Mouse (Mus musculus): ENCODE data around the gene Lhx2. TPM values are rescaled to one million over a fixed set of nuclear protein-coding genes. Genes with fewer than 3 reads are reported as not detected.

Gene Lhx2
- polyA plus RNA-seq, 1 experiment from 2014 or later, result 0.70 TPM

DNA sequence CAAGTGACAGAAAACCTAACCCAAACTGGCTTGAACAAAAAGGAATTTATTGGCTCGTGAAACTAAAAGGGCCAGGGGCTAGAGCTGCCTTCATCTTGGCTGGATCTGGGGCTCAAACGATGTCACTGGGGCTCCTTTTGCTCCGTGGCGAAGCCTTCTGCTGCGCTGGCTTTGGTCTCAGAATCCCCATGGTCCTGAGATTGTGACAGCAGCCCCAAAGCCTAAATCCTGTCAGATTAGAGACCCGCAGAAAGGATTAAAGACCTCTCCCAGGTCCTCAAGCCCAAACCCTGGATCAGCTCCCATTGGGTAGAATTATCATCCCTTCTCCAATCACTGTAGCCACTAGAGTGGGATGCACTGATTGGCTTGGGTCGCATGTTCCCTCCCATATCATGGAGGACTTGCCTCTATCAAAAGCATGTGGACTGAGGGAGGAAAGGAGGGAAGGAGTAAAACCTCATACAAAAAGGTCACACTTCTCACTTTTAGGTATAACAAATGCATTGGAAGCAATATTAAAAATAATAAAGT, 5.4 kb upstream of the Lhx2 start:
- Histone ChIP-seq H3K4me3 (no peak overlapping the region), H3K9ac (no peak overlapping the region), H3K4me1 (replicated peaks) (peaks cover 8% of the 10 kb centered on the region), H3K4me2 (no peak overlapping the region), H3K36me3 (no peaks in the 10 kb centered on the region), H3K27me3 (replicated peaks) (peaks cover 57% of the 10 kb centered on the region), H3K27ac (ENCODE audit: poor library complexity, severe bottlenecking) (no peak overlapping the region), H3K9me3 (replicated peaks) (no peaks in the 10 kb centered on the region)
- ATAC-seq (ENCODE audit: insufficient number of reproducible peaks, low FRiP score), result no peak
- WGBS, result 31% methylated on average over 7 of the region's 7 CpGs

DNA sequence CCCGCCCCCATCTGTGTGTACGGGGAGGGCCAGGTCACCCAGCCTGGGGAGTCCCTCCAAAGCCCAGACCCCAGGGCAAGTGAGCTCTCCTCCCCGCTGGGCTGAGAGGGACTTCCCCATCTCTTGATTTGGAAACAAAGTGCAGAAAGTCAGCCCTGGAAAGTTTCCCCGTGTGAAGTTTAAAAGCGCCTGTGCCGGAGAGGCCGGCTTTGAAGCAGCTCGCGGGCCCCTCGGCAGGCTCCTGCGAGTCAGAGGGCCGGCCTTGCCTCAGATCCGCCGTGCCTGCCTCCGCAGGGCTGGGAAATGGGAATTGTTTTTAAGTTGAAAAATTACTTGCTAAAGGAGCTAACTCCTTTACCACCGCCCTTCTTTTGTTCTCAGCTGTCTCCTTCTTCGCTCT, 2.5 kb upstream of the Lhx2 start:
- Histone ChIP-seq H3K9me3 (replicated peaks) (no peaks in the 10 kb centered on the region), H3K36me3 (no peaks in the 10 kb centered on the region), H3K27ac (ENCODE audit: poor library complexity, severe bottlenecking) (no peak overlapping the region), H3K9ac (no peak overlapping the region), H3K4me3 (peak overlapping the region; percentile 27), H3K27me3 (replicated peaks) (peaks cover 84% of the 10 kb centered on the region), H3K4me1 (replicated peaks) (peaks cover 20% of the 10 kb centered on the region), H3K4me2 (peak overlapping the region; percentile 57)
- WGBS, result 3% methylated on average over 17 of the region's 17 CpGs
- no peak; the same call in 1 of the 2 replicates for ATAC-seq (ENCODE audit: insufficient number of reproducible peaks, low FRiP score)

DNA sequence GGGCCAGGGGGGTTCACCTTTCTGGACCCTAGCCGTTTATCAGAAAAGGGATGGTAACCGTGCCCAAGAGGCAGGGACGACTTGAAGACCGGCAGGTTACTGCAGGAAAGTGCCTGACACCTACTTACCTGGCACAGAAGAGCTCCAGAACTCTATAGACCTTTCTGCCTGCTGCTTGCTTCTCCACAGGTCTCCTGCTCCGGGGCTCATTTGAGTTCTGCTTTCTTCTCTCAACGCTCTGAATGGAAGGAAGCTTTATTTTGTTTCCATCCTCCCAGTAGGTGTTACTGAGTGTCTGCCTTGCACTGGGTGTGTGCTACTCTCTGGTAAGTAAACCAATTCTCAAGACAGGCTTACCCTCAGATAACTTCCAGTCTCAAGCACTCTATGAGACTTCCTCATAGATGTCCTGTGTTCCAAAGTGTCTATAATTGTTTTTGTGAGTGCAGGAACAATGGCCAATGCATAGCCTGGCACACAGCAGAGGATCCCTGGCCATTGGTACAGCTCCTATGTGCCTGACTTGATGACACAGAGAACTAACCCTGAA, 1.9 kb upstream of the Lhx2 start:
- H3K27me3 ChIP-seq (replicated peaks), result peaks cover 89% of the 10 kb centered on the region
- peak overlapping the region; percentile 27; the same call in 1 of the 2 replicates for H3K4me3 ChIP-seq
- H3K4me2 ChIP-seq, result peak overlapping the region; percentile 57

DNA sequence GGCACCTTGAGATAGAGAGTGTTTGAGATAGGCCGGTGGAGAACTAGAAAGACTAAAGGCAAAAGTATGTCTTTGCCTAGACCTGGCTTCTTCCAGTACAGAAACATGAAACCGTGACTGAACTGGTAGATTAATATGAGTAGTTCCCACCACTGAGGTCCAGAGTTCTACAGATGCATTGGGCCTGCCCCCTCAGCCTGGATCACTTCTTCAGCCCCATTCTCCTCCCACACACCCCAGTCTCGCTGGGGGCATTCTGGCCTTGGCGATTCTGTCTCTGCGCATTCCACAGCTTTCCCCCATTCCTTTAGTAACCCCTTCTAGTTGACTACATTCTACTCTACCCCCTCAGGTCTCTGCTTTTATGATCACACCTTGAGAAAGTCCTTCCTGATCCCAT, 1.4 kb upstream of the Lhx2 start:
- Histone ChIP-seq H3K36me3 (no peaks in the 10 kb centered on the region), H3K4me1 (replicated peaks) (peaks cover 20% of the 10 kb centered on the region), H3K9me3 (replicated peaks) (no peaks in the 10 kb centered on the region), H3K4me3 (no peak overlapping the region), H3K27ac (ENCODE audit: poor library complexity, severe bottlenecking) (no peak overlapping the region), H3K9ac (no peak overlapping the region), H3K27me3 (replicated peaks) (peaks cover 92% of the 10 kb centered on the region), H3K4me2 (no peak overlapping the region)
- WGBS, result 22% methylated on average over 5 of the region's 5 CpGs
- ATAC-seq (ENCODE audit: insufficient number of reproducible peaks, low FRiP score), result no peak

More for the DNA sequence above, 1.9 kb upstream of the Lhx2 start:
- no peaks in the 10 kb centered on the region for H3K9me3 ChIP-seq (replicated peaks)
- H3K9ac ChIP-seq, result no peak overlapping the region
- WGBS, result 8% methylated on average over 6 of the region's 6 CpGs
- H3K36me3 ChIP-seq, result no peaks in the 10 kb centered on the region
- no peak overlapping the region for H3K27ac ChIP-seq (ENCODE audit: poor library complexity, severe bottlenecking)
- peaks cover 20% of the 10 kb centered on the region for H3K4me1 ChIP-seq (replicated peaks)
- ATAC-seq (ENCODE audit: insufficient number of reproducible peaks, low FRiP score), result no peak

- no peak overlapping the region for H3K9ac ChIP-seq
- no peak overlapping the region for H3K27ac ChIP-seq (ENCODE audit: poor library complexity, severe bottlenecking)
- H3K4me1 ChIP-seq (replicated peaks), result peaks cover 20% of the 10 kb centered on the region
- H3K36me3 ChIP-seq, result no peaks in the 10 kb centered on the region
- H3K4me2 ChIP-seq, result peak overlapping the region; percentile 96
- H3K27me3 ChIP-seq (replicated peaks), result peaks cover 91% of the 10 kb centered on the region
- no peak for ATAC-seq (ENCODE audit: insufficient number of reproducible peaks, low FRiP score)
- 6% methylated on average over 5 of the region's 5 CpGs for WGBS
- H3K4me3 ChIP-seq, result peak overlapping the region; percentile 62
- no peaks in the 10 kb centered on the region for H3K9me3 ChIP-seq (replicated peaks)
Observed at GRCm38 (mm10) chr2:38338348-38338932, 641 bp upstream of the Lhx2 start.

DNA sequence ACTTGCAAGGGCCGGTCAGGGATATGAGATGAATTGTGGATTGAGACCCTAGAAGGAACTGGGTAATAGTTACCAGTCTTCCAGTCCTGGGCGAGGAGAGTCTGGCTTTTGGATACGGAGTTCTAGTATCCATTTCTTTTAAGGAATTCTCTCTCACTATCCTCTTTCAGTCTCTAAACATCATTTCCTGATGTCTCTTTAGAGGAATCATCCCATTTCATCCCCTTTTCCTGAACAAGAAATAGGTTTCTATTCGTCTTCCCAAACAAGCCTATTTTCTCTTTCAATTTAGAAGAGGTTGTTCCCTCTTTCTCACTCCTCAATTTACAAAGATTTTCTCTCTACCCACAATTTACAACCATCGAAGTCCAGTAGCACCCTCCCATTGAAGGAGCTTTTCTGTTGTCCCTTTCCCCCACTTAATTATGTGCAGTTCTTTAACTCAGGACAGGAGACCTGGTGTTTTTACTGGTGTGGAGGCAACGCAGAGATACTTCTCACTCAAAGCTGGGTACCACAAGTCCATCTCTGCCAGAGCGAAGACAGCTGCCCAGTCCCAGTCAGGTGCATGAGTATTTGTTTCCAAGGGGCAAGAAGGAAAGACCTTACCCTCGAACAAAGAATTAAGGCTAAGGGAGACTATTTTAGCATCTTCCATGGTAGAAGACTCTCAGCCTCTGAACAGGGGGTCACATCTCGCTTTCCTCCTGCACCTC, 987 bp downstream of the Lhx2 start:
- Histone ChIP-seq H3K27ac (ENCODE audit: poor library complexity, severe bottlenecking) (no peak overlapping the region), H3K9me3 (replicated peaks) (no peaks in the 10 kb centered on the region)
- no peak for ATAC-seq (ENCODE audit: insufficient number of reproducible peaks, low FRiP score)

DNA sequence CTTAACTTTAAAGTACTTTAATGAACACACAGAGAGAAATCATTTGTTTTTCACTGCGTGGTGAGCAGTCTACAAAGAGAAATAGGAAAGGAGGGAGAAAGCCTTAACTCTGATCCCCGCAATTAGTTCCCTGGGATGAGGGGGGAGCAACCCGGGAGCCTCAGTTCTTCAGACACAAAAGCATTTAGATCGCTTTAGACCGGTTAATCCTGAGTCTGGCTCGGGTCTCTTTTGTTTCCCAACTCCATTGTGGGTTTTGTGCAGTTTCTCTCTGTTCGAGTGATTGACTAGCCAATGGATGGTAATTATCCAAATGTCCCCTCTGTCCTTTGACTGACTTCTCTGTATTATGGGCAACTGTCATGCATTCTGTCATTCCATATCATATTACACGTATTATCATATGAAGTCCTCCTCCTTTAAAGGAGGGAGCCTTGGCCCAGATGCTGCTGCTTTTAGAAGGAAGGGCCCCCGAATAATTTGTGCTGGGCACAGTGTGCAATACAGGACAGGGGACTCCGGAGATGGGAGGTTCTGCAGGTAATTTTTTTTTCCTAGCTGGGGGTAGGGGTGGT, 1.6 kb downstream of the Lhx2 start:
- WGBS, result 1% methylated on average over 10 of the region's 10 CpGs
- Histone ChIP-seq H3K27ac (ENCODE audit: poor library complexity, severe bottlenecking) (no peak overlapping the region), H3K36me3 (no peaks in the 10 kb centered on the region), H3K9me3 (replicated peaks) (no peaks in the 10 kb centered on the region), H3K4me1 (replicated peaks) (peaks cover 20% of the 10 kb centered on the region), H3K4me2 (no peak overlapping the region), H3K27me3 (replicated peaks) (peaks cover 93% of the 10 kb centered on the region), H3K4me3 (no peak overlapping the region), H3K9ac (no peak overlapping the region)
- ATAC-seq (ENCODE audit: insufficient number of reproducible peaks, low FRiP score), result no peak

More for the DNA sequence above, 987 bp downstream of the Lhx2 start:
- peaks cover 93% of the 10 kb centered on the region for H3K27me3 ChIP-seq (replicated peaks)
- peak overlapping the region; percentile 96 for H3K4me2 ChIP-seq
- H3K9ac ChIP-seq, result peak overlapping the region; percentile 70; the same call in 1 of the 2 replicates
- H3K36me3 ChIP-seq, result no peaks in the 10 kb centered on the region
- WGBS, result 2% methylated on average over 9 of the region's 9 CpGs
- H3K4me1 ChIP-seq (replicated peaks), result peaks cover 20% of the 10 kb centered on the region
- peak overlapping the region; percentile 62 for H3K4me3 ChIP-seq

GRCm38 (mm10) chr2:38343573-38343972, 4.5 kb downstream of the Lhx2 start:
- Histone ChIP-seq H3K4me2 (no peak overlapping the region), H3K27me3 (replicated peaks) (peaks cover 88% of the 10 kb centered on the region), H3K9ac (no peak overlapping the region), H3K36me3 (no peaks in the 10 kb centered on the region), H3K9me3 (replicated peaks) (no peaks in the 10 kb centered on the region), H3K4me3 (no peak overlapping the region), H3K4me1 (replicated peaks) (peaks cover 21% of the 10 kb centered on the region), H3K27ac (ENCODE audit: poor library complexity, severe bottlenecking) (no peak overlapping the region)
- no peak for ATAC-seq (ENCODE audit: insufficient number of reproducible peaks, low FRiP score)
- 30% methylated on average over 1 of the region's 1 CpGs for WGBS

DNA sequence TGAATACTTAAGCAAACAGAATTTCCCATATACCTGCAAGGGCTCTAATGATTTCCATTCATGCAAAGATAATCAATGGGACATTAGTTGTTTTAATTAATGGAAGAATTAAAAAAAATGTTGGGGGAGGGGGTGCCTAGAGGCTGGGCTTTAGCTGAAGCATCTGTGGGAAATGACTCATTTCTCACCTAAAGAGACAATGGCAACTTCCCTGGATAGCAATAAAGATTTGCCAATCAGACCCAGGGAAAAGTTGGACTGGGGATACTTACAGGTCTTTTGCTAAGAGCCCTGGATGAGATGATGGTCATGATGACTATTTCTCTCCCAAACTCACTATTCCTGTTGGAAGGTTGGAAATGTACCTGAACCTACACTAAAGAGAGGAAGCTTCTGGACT, 5.6 kb downstream of the Lhx2 start:
- peaks cover 88% of the 10 kb centered on the region for H3K27me3 ChIP-seq (replicated peaks)

DNA sequence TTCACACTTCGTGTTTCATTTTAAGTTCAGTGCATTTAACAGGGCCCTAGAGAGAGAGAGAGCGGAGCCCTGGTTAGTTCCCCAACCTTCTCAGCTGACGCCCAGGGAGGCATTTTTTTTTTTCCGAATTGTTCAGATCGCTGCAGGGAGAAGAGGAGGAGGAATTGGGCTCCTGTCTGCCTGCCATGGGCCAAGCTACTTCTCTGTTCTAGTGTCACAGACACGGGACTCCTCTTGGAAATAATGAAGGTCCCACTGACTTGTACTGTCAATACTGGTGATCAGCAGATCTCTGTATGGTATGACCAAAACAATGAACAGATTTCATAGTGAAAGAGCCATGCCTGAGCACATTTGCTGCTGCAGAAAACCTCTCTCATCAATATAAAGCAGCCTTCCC, 7.3 kb downstream of the Lhx2 start:
- no peak for ATAC-seq (ENCODE audit: insufficient number of reproducible peaks, low FRiP score)
- Histone ChIP-seq H3K4me1 (replicated peaks) (peaks cover 23% of the 10 kb centered on the region), H3K4me3 (no peak overlapping the region), H3K4me2 (no peak overlapping the region), H3K27me3 (replicated peaks) (peaks cover 90% of the 10 kb centered on the region), H3K9ac (no peak overlapping the region), H3K27ac (ENCODE audit: poor library complexity, severe bottlenecking) (no peak overlapping the region), H3K9me3 (replicated peaks) (no peaks in the 10 kb centered on the region), H3K36me3 (no peaks in the 10 kb centered on the region)
- 3% methylated on average over 6 of the region's 6 CpGs for WGBS

More for the DNA sequence above, 5.6 kb downstream of the Lhx2 start:
- no peaks in the 10 kb centered on the region for H3K36me3 ChIP-seq
- no peak for ATAC-seq (ENCODE audit: insufficient number of reproducible peaks, low FRiP score)
- H3K9ac ChIP-seq, result no peak overlapping the region
- H3K9me3 ChIP-seq (replicated peaks), result no peaks in the 10 kb centered on the region
- no peak overlapping the region for H3K4me2 ChIP-seq
- no peak overlapping the region for H3K27ac ChIP-seq (ENCODE audit: poor library complexity, severe bottlenecking)
- peaks cover 11% of the 10 kb centered on the region for H3K4me1 ChIP-seq (replicated peaks)
- no peak overlapping the region for H3K4me3 ChIP-seq
